Mouse (Mus musculus) effector memory CD4-positive, alpha-beta T cell, adult 7 months (primary cell): ENCODE results near the gene Irs3. TPM values are rescaled to one million over a fixed set of nuclear protein-coding genes. Genes with fewer than 3 reads are reported as not detected.

Experiments used
- polyA plus RNA-seq: library from polyadenylated mRNA; unstranded; fragments of 100-300 nt; shearing (Covaris generic); gene quantifications from one replicate; pipeline ENCODE4 v1.2.1, GENCODE M21; 2017

The Irs3 gene
- polyA plus RNA-seq = not detected

DNA sequence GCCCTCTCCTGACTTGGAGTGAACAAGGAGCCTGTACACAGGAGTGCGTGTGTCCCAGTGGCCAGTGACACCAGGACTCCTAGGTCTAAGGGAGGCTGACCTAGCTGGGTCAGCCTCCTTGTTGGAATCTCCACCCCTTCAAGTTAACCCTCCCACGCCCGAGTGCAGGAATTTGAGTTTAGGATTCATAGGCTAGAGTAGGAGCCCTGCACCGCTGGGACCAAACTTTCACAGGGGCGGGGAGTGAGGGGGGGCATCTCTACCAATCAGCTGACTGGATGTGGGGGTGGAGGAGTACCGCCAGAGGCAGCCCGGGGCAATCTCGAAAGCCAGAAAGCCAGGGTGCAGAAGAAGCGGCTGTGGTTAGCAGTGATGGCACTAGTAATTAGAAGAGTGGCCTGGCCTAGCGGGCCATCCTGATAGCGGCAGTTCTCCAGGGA lies at the start of gene Irs3:
Gene Irs3, minus strand, starts transcription at position 63 of the 440 bp plus-strand sequence.

DNA sequence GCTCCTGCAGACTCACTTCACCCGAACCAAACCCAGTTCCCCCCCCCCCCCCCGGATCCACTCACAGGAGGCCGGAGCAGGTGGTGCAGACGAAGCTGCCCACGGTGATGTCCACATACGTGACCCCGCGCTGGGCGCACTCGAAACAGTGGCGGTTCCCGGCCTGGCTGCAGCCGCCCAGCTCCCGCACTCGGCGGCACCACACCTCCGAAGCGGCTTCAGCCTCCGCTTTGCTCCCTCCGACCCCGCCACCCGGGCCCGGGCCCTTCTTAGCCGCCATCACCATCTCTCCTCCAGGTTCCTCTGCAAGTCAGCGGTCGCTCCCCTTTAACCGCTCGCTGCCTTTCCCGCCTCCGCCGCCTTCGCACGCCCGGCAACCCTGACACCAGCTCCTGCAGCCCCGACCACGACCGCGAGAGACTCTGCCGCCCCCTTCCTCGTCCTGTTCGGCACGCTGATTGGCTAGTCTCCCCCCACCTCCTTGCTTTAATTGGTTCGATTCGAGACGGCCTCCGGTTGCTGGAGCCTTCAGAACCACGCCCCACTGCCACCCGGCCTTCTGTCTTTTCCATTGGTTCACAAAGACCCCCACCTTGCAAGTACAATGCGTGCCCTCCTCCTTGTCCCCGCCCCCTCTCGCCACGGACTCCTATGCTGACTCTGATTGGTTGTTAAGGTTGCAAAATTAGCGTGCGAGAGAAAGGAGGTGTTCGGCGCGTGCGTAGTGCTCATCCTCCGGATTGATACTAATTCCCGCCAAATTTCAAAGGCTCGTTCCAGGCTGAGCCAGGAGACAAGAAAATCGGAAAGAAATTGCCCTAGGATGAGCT lies 39.0 kb upstream of the Irs3 start, which contains the start of gene Agfg2:
Gene Agfg2, minus strand, starts transcription at position 433 of the 830 bp plus-strand sequence.

DNA sequence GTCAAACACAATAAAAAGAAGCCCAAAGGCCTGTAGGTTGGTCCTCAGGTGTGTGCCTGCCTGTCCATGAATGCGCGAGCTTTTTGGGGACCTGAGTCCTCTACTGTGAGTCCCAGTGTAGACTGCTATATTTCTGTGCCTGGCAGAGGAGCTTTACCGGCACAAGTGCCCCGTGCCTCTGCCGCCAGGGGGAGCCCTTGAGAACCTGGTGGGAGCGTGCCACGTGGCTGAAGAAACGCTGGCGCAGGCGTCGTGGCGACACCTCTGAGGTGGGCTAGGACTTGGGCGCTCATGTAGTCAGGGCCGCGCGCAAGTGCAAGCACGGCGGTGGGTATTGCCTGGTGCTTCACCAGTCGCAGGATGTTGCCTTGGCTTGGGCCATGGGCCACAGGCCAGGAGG lies 4.5 kb downstream of the Irs3 start, which contains the start of gene Sap25:
Gene Sap25, plus strand, starts transcription at position 281 of the 400 bp plus-strand sequence.

DNA sequence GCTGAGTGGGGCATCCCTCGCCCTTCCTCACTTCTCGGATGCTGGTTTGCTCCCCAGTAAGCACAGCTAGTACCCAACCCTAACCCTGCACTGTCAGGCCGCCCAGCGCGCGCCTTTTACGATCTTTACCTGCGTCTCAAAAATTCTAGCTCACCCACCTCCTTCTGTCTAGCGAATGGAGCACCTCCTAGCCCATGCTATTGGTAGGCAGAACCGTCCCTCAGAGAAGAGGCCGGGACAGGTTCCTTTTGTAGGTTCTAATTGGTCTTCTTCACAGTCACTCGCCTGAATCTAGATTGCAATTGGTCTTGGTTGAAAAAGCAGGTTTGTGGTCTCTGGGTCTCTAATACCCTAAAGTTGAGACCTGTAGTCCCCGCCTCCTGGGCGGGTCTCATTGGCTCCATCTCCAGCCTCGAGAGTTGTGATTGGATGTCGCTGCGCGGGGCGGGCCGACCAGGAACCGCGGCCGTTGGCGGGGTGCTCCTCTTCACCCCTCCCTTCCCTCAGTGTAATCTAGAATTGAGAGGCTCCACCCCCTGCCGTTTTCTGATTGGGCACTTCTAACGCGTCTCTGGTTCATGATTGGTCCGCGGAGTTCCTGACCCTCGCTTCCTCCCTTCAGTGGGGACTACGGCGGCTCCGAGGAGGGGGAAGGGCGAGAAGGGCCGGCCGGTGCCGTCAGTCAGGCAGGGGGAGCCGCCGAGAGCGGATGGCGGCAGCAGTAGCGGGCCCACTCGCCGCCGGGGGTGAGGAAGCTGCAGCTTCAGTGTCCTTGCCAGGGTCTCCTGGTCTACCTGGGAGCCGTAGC lies 16.8 kb downstream of the Irs3 start, which contains the start of the genes Fbxo24, Lrch4 and Gm20605:
Gene Fbxo24, minus strand, starts transcription at position 505 of the 808 bp plus-strand sequence.
Gene Lrch4, plus strand, starts transcription at position 624 of the 808 bp plus-strand sequence.
Gene Gm20605, plus strand, starts transcription at position 678 of the 808 bp plus-strand sequence.

DNA sequence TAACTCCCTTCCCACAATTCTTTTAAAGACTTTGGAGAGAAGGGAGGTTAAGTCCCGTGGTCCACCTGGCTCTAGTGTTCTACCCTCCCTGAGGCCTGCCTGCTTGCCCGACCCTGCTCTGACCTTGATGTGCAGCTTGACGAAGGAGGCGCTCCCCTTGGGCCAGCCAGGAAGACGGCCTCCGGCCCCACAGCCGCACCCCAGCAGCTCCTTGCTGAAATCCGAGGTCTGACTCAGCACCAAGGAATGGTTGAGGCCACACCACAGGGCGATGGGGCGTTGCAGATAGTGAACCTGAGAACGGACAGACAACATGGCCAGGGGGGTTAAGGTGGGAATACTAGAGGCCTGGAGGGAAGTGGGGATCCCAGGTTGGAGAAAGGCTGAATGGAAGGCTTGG lies 32.0 kb downstream of the Irs3 start, which contains the start of gene Pcolce:
Gene Pcolce, minus strand, starts transcription at position 235 of the 400 bp plus-strand sequence.

DNA sequence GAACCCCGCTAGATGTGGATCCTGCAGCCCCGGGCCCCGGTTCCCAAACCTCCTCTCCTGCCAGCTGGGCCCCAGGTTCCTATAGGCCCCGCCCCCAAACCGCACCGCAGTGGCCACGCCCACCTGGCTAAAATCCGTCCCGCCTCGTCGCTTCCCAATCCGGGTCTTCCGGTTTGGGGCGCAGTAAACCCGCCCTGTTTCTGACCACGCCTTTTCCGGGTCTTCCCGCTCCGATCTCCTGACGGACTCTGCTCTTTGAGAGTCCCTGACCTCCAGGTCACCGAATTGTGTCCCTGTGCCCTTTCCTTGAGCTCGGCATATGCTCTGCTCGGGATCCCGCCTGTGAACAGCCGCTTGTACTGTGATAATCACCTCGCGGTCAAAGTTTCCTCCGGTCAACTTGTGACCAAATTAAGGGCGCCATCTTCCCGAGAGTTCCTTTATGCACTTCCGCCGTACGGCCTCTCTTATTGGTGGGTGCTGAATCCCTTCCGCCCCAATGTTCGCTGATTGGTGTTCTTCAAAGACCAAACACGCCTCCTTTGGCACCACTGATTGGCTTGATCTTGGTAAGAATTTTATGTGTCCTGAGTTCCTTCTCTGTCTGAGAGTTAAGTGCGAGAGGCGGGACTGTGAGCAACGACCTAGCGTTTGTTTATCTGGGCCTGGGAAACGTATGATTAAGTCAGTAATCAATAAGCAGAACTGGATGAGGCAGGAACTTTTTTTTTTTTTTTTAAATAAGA lies 44.7 kb downstream of the Irs3 start, which contains the start of gene Mospd3:
Gene Mospd3, minus strand, starts transcription at position 440 of the 746 bp plus-strand sequence.

Other genes starting within 250 kb of the Irs3 start
- gene Zan, start 168.7 kb downstream of the Irs3 start, polyA plus RNA-seq = 0.51 TPM
- gene Pop7, start 143.2 kb downstream of the Irs3 start, polyA plus RNA-seq = 24.9 TPM
- gene Gigyf1, start 127.2 kb downstream of the Irs3 start, polyA plus RNA-seq = 7.8 TPM
- not detected for gene Epo, start 112.5 kb downstream of the Irs3 start, polyA plus RNA-seq
- gene Gnb2, start 112.2 kb downstream of the Irs3 start, polyA plus RNA-seq = 244 TPM
- gene Actl6b, start 92.2 kb downstream of the Irs3 start, polyA plus RNA-seq = not detected
- not detected for gene Tfr2, start 75.9 kb downstream of the Irs3 start, polyA plus RNA-seq
- gene Mospd3, start 44.7 kb downstream of the Irs3 start, polyA plus RNA-seq = 45.0 TPM
- gene Pcolce, start 31.9 kb downstream of the Irs3 start, polyA plus RNA-seq = 2.4 TPM
- 0.89 TPM for gene Fbxo24, start 16.7 kb downstream of the Irs3 start, polyA plus RNA-seq
- gene Lrch4, start 16.6 kb downstream of the Irs3 start, polyA plus RNA-seq = 233 TPM
- gene Gm20605, start 16.5 kb downstream of the Irs3 start, polyA plus RNA-seq = 36.4 TPM
- gene Sap25, start 4.4 kb downstream of the Irs3 start, polyA plus RNA-seq = 58.0 TPM
- gene Agfg2, start 39.0 kb upstream of the Irs3 start, polyA plus RNA-seq = 15.5 TPM
- gene Nyap1, start 95.9 kb upstream of the Irs3 start, polyA plus RNA-seq = 0.30 TPM
- 134 TPM for gene Tsc22d4, start 100.0 kb upstream of the Irs3 start, polyA plus RNA-seq
- gene Ppp1r35, start 133.1 kb upstream of the Irs3 start, polyA plus RNA-seq = 48.6 TPM
- gene Mepce, start 141.9 kb upstream of the Irs3 start, polyA plus RNA-seq = 55.5 TPM
- gene Zcwpw1, start 142.1 kb upstream of the Irs3 start, polyA plus RNA-seq = 7.1 TPM
- 0.22 TPM for gene Pilra, start 190.6 kb upstream of the Irs3 start, polyA plus RNA-seq
- gene Pilrb1, start 212.4 kb upstream of the Irs3 start, polyA plus RNA-seq = 0.37 TPM
- gene Pilrb2, start 226.1 kb upstream of the Irs3 start, polyA plus RNA-seq = 1.0 TPM